Mouse (Mus musculus): ENCODE measurements at regions not wholly inside any gene's neighbourhood (a gene's known extent, or its start where the extent isn't known, plus 50 kb on each side); places are given as distances from the start of the nearest gene placed in this dataset.

DNA sequence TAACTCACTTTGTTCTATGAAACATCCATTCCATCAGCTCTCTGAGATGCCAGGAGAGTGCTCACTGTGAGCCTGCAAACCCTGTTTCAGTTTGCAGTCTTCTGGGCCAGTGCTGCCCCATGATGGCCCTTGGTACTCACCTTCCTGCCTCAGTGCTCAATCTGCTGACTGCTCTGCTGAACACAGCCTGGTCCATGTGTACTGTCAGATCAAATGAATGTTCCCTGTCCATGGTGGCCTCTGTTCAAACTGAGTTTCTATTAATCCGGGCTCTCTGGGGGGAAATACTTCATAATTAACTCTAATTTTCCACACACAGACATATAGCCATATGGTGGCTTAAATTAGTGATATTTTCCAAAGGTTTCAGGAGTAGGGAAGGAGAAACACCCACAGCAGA, 503.3 kb downstream of the Tmem132b start:
- no peak for DNase-seq

DNA sequence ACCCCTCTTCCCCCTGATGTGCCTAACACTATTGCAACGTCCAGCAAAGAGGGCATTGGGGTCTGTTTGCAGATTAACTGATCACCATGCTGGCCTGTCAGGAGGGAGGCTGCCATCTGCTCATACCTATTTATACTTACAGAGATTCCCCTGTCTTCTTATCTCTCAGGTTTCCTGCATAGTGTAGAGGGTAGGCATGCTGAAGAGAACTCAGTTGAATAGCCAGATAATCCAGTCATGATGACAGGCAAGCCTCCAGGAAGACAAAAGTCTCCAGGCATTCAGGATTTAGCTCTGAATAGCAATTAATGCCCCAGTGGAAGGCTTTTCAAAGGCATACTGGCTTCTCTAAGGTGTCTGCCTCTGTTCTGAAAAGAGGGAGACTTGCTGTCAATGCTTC, 505.1 kb downstream of the Tmem132b start:
- no peak for DNase-seq

DNA sequence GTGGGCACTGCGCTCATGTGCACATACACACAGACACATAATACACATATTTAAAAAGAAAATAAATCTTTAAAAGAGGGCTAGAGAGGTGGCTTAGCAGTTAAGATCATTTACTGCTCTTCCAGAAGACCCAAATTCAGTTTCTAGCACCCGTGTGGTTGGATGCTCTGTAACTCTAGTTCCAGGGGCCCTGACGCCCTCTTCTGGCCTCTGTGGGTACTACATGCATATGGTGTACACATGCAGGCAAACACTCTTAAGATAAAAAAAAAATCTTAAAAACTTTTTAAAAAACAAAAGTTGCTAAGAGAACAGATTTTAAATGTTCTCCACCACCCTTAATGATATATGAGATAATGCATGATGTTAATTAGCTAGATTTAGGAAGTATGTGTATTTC, 514.2 kb downstream of the Tmem132b start:
- DNase-seq: no peak

DNA sequence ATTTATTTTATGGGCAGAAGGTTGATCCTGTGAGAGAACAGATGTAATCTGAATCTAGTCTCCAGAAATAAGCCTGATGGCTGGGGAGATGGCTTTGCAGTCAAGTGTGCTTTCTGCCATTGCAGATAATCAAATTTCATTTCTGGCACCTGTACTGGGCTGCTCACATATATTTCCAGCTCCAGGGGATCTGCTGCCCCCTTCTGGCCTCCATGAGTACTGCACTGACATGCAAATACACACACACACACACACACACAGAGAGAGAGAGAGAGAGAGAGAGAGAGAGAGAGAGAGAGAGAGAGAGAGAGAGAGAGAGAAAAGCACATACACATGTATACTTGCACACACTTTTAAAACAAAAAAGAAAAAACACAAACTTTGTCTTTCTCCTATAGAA, 532.1 kb downstream of the Tmem132b start:
- DNase-seq: no peak

DNA sequence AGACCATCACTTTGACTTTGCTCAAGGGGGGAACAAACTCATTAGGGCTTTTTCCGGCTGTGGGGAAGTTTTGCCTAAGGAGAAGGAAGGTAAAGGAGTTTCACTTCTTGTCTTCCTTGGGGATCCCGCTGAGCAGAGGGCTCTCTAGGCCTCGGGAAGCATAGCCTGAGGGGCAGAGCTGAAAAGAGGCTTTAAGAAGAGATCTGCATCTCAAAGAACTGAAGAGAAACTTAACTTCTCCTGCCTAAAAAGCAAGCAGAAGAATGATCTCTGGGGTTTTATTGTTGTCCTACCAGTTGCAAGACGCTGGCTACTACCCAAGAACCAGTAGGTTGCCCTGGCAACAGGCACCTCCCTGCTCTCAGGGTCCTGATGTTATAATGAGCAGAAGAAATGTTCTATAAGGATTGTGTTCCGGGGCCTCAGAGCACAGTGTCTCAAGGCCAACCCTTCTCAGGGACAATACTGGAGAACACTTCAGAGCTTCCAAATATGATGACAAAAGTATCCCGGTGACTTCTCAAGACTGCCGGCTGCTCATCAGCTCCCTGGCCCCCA, 547.8 kb downstream of the Tmem132b start:
- no peak for DNase-seq

DNA sequence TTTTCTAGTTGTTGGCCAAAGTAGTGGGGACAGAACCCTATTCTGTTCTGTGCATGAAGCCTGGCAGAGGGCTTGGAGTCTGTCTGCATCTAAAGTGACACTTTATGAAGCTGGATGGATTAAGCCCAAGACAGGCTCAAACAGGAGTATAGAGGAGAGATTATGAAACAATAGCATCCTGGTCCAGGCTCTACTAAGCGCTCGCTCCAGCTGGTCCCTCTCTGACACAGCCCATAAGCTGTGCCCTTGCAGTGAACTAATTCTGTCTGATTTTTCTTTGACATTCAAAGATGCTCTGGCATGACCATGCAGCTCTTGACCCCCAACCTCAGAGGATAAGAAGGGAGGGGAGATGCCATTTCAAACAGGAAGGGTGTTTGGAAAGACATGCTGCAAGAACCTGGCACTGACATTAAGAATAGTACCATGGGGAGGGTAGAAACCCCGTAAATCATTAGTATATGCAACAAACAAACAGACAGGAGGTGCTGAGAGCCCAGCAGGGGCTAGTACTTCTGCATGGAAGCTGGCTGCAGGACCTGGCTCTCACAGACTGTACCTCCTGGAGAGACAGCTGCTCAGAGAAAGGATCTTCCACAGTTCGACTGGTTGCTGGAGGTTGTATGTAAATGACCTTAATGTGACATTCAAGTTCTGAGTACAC, 556.8 kb downstream of the Tmem132b start:
- no peak for DNase-seq

DNA sequence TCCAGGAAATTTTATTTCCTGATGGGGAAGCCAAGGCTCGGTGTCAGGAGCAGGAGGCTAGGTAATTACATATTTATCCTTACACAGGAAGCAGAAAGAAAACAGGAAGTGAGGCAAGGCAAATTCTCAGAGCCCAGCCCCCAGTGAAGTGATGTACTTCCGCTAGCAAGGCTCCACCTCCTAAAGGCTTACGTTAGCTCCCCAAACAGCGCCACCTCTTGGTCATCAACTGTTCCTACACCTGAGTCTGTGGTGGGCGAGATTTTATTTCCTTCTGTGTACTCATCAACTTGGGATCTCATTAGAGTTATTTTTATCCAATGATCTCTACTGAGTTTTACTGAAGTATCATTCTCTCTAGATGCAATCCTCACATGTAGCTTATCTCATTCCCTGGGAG, 561.6 kb downstream of the Tmem132b start:
- DNase-seq: no peak

DNA sequence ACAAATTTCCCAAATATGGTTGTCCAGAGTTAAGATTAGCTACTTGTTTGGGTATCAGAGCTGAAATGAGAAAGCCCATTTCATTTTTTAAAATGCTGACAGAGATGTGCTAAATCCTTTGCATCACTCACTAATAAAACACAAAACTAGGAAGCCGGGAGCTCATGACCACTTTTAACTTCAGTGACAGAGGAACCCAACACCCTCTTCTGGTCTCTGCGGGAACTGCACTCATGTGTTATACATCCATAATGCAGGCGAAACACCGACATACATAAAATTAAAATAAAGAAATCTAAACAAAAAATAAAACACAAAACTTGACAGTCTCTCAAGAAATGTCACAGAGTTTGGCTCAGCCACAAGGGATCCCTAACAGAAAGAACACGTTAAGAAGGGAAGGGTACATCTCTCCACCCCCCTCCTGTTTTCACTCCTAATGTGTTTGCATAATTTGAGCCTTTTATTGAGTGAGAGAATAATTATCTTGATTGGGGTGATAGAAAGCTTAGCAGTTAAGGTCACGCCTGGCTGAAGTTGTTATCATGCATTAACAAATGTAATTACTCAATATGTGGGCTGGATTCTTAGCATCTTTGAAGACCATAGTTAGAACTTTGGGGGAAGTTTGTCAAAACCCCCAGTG, 565.2 kb downstream of the Tmem132b start:
- no peak for DNase-seq

DNA sequence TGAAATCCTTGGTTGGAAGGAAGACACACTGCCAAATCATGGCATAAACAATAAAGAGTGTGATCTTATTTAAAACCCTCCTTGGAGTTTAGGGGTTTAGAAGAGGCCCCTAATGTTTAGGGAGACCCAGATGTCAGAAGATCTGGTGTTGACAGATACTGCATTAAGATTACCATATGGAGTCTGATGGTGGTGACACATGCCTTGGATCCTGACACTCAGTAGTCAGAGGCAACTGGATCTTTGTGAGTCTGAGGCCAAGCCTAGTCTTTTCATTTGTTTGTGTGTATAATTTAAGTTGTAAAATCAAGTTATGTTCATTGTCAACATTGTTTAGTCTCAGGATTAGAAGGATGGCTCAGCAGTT, 565.7 kb downstream of the Tmem132b start:
- DNase-seq: no peak

DNA sequence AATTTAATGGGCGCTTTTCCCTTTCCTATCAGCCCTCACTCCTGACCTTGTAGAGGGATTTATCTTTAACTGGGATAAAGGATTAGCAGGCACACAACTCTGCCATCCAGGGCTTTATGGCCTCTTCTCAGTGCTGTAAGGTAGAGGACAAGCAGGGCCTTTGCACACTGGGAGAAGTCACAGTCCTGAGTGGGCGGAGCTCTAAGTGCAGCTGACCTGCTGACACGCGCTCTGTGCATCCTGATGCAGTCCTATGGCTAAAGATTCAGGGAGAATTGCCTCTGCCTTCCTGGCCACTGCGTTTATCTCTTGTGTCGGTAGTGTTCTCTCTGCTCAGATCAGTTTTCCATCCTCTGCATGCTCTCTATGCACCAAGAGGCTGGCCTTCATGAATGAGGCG, 566.9 kb downstream of the Tmem132b start:
- no peak for DNase-seq

DNA sequence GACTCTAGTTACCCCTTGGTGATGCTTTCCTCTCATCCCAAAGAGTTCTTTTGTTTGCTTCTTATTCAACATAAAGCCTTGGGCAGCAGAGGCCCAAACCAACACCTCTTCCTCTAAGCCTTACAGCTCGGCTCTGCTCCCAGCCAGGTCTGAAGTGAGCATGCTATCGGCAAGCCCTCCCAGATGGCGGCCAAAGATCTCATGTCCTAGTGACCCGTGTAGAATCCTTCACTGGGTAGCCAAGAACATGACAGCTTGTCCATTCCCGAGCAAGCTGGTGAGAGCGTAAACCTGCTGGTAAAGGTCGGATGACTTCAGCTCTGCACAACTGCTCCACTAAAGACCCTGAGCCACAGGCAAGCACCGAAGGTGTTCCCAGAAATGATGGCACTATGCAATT, 568.4 kb downstream of the Tmem132b start:
- DNase-seq: no peak

DNA sequence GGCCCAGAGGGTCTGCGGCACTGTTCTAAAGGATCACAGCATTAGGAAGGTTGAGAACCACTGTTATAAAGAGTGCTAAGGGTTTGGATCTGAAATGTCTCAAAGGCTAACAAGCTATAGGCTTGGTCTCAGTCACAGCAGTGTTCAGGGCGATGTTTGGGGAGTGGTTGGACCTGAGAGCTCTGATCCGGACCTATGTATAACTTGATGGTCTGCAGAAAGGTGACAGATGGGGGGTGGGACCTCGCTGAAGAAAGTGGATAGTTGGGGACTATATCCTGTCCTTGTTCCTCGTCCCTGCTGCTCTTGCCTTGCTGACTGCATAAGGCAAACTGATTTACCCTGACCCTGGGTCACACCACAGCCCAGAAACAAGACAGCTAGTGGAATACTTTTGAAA, 572.9 kb downstream of the Tmem132b start:
- no peak for DNase-seq

DNA sequence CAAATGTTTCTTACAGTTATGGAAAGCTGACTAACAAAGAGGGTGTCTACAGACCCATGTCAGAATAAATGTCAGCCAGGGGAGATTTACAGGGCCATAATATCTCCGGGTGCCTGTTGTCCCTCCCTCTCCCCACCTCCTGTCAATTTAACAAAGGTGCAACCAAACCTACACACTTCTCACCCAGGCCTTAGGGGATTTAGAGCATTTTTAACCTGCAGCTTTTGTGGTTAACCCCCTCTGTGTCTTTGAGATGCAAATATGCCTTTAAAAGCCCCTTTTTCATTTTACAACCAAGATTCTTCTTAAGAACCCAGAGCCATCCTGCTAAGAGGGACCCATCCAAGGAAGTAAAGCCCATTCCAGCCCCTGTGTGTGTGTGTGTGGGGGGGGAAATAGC, 573.3 kb downstream of the Tmem132b start:
- no peak for DNase-seq

DNA sequence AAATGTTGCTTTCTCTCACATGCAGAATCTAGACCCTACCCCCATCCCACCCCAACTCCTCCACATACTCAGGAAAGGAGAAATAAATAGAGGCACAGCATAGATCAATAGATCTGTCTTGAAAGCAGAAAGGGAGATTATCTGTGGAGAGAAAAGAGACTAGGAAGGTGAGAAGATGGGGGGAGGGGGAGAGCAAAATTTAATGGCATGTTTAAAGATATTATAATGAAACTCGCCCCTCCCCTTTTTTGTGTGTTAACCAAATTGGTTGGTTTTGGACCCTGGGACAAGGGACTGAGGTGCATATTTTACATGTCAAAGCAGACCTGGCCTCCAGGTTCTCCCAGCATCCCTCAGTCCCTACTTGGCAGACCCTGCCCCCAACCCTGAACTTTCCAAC, 573.9 kb downstream of the Tmem132b start:
- DNase-seq: no peak

DNA sequence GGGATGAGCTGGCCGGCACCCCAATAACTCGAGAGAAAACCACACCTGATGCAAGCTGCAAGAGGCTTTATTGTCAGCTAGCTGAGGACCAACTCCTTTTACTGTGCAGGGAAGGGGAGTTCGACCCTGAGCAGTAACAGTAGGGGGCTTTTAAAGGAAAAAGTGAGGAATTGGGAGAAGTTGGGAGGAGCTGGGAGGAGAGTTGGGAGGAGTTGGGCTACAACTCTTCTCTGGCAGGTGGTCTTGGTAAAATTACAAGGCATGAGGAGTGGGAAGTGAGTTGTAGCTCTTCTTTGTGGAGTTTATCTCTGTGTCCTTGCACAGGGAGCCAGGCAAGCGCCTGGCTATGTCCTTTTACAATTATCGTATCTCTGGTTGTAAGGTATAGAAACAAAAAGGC, 575.4 kb downstream of the Tmem132b start:
- no peak for DNase-seq

DNA sequence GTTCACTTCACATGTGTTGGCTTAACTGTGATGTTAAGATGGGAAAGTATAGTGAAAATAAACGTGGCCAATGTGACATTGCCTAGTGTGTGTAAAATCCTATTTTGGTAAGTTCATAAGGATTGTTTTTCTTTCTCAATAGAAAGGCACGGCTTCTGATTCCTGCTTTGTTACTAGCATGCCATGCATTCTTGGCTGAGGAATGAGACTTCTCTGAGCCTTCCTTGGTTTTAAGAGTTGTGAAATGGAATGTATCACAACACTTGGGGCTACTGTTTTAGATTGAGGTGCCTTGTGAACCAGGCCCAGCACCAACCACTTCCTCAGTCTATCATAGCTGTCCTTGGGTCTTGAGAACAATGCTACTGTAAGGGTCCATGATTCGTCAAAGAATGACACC, 577.3 kb downstream of the Tmem132b start:
- no peak for DNase-seq

DNA sequence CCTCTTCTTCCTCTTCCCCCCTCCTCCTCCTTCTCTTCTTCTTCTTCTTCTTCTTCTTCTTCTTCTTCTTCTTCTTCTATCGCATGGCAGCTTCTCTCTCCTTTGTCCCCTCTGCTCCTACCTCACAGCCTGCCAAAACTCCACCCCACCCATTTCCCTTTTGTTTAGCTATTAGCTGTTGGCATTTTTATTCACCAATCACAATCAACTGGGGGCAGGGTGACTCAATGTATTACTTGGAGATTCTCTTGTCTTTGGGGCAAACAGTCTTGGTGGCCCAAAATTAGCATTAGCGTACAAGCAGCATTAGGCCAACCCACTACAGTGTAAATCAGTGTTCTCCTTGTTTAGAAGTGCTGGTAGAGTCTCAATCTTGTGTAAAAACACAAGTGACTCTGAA, 585.7 kb downstream of the Tmem132b start:
- no peak for DNase-seq

DNA sequence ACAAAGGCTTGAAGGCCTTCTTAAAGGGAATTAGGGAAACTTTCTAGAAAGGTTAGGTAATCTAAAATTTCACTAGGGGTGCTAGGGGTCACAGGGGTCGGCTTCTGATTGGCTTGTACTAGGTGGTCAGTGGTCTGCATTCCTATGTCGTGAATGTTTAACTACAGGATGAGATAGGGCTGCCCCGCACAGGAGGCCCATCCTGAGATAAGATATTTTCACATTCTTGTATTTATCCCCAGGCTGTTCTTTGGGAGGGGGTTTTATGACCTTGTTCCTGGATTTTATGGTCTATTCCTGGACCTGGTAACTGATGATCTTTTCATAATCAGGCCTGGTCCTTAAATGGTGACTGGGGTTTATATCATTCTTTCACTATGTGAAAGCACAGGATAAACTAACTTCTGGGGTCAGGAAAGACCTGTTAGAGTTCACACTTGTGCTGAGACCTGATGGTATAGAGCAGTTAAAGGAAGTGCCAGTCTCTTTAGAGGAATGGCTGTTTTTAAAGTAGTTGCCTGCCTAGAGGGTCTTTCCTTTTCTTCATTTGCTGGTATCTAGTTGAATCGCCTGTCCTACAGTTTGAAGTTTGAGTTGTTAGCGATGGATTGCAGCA, 586.4 kb downstream of the Tmem132b start:
- no peak for DNase-seq

DNA sequence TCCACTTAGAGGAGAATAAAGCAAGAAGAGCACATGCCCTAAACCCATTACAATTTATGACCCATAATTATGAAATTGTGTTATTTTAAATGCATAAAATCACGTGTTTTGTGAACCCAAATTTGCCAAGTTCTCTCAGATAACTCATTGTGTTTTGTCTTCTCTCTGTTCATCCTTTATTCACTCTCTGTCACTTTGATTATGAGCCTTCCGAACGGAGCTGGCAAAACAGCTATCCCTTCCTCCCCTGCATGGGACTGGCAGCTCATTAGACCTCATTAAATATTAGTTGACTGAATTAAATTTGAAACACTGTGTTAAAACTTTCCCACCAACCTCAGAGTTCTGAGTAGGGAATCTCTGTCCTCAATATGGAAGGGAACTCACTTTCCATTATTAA, 587.2 kb downstream of the Tmem132b start:
- DNase-seq: no peak

DNA sequence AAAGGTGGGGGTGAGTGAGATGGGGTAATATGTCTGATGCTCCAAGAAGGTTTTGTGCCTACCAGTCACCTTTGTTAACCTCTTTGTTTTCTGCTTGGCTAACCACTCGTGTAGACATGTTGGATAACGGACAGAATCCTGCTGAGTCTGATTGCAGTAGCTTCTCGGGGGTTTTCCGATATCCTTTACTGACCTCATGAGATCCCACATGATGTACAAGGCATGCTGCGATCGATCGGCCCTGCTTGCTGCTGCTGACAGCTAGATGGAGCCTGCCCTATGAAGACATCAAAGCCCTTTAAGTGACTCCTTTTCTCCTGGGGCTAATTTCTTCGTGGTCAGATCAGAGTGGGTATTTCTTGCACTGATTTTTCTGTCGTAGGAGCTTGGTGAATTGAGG, 591.6 kb downstream of the Tmem132b start:
- DNase-seq: no peak

DNA sequence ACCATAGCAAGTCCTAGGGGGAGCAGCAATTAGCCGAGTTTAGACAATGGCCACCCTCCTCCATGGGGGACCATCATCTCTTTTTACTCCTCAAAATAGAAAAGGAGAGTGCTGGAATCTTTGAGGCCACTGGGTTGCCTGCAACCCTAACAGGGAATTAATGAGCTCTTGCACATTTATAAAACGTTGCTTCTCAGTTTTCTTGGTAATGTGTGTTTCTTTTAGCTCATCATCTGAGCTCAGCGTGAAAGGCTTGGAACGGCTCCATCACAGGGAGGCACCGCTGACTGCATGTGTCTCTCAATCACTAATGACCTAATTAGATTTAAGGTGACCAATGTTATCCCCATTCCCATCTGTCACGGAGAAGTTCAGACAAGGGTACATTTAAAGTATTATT, 595.9 kb downstream of the Tmem132b start:
- DNase-seq: no peak

DNA sequence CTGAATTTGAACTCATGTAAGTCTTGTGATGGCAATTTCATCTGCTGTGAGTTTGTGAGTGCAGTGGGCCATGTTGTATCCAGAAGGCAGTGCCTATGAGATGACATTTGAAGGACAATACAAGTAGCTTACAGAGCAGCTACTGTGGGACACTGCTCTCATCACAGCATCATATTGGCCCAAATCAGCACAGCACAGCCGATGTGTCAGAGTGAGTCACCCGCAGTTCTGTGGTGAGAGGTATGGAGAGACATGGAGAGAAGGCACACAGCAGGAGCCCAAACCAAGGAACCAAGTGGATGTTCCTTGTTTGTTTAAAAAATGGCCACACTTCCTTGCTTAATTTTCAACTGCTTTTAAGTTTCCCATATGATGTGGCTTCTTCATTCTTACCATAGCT, 617.3 kb downstream of the Tmem132b start:
- no peak for DNase-seq

DNA sequence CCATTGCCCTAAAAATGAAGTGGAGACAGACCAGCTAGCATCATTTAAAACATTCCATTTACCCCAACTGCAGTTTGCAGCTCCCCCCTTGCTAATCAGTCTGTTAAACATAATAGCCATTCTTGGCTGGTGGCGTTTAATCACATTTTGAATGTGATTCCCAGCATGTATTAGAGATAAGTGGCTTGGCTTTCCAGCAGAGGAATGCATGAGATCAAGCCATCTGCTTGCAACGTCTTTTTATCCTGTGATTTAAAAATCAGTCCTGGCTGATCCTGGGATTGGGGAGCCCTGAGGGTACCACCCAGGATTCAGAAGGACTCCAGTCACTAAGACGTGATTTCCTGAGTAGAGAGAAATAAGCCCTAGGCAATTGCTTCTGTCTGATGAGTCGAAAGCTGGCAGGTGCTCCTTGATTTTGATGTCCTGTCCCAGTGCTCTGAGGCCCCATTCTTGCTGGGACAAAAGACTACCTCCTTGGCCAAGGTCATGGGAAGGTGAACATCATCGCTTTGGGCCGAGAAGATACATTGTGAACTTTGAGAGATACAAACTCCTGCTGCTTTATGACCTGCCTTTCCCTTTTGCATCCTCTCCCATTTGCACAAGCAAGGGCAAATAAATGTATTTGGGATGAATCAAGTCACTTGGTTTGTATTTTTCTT, 623.8 kb downstream of the Tmem132b start:
- no peak for DNase-seq

DNA sequence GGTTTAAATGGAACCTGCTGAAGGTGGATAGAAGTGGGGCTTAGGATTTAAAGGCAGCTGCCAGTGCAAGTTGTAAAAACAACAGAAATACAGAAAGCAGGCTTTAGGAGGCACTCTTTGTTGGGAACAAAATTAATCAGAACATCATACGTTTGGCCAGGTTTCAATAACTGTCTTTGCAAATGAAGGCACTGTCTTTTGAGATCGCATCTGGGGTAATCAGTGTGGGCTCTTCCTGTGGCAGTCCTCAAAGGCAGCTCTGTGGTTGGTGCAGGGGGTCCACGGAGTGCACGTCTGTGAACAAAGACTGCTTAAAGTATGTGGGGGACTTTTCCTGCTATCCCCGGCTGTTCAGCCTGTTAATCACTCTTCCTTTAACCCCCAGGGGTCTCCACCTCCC, 654.5 kb downstream of the Tmem132b start:
- no peak for DNase-seq

Data from kidney, adult 18-20 months (tissue).